Mouse (Mus musculus): Measurements from ENCODE around the gene Cdh13. TPM values are rescaled to one million over a fixed set of nuclear protein-coding genes. Genes with fewer than 3 reads are reported as not detected.

The Cdh13 gene
- polyA plus RNA-seq, 1 experiment = 44.3 TPM

GRCm38 (mm10) chr8:118393909-118394650 lies 110.5 kb downstream of the Cdh13 start:
- DNase-seq = no peak
- Histone ChIP-seq H3K4me3 (replicated peaks; ENCODE audit: extremely low read depth, low read depth, low read length) (no peak overlapping the region), H3K4me1 (ENCODE audit: control insufficient read depth, insufficient read depth, low read length) (peaks cover 2% of the 10 kb centered on the region)
- TF ChIP-seq CTCF (IDR thresholded peaks at IDR 0.05; ENCODE audit: insufficient read depth, low read length) (no peak), POLR2A (IDR thresholded peaks at IDR 0.05; ENCODE audit: borderline replicate concordance, extremely low read depth, low read depth, low read length) (no peak)
- 40% methylated on average over 7 of the region's 7 CpGs for WGBS

GRCm38 (mm10) chr8:118395178-118395577 lies 111.6 kb downstream of the Cdh13 start:
- DNase-seq = no peak
- H3K4me1 ChIP-seq (ENCODE audit: control insufficient read depth, insufficient read depth, low read length) = peaks cover 2% of the 10 kb centered on the region
- 48% methylated on average over 4 of the region's 4 CpGs for WGBS
- no peak for TF ChIP-seq POLR2A (IDR thresholded peaks at IDR 0.05; ENCODE audit: borderline replicate concordance, extremely low read depth, low read depth, low read length)
- no peak for TF ChIP-seq CTCF (IDR thresholded peaks at IDR 0.05; ENCODE audit: insufficient read depth, low read length)
- no peak overlapping the region for H3K4me3 ChIP-seq (replicated peaks; ENCODE audit: extremely low read depth, low read depth, low read length)

- TF ChIP-seq POLR2A (IDR thresholded peaks at IDR 0.05; ENCODE audit: borderline replicate concordance, extremely low read depth, low read depth, low read length) = no peak
- no peak for DNase-seq
- H3K4me3 ChIP-seq (replicated peaks; ENCODE audit: extremely low read depth, low read depth, low read length) = no peak overlapping the region
- WGBS = 79% methylated on average over 3 of the region's 3 CpGs
- no peaks in the 10 kb centered on the region for H3K4me1 ChIP-seq (ENCODE audit: control insufficient read depth, insufficient read depth, low read length)
Observed at GRCm38 (mm10) chr8:118404836-118405235, 121.3 kb downstream of the Cdh13 start.

GRCm38 (mm10) chr8:118407322-118407721 lies 123.8 kb downstream of the Cdh13 start:
- DNase-seq = no peak
- no peak for TF ChIP-seq POLR2A (IDR thresholded peaks at IDR 0.05; ENCODE audit: borderline replicate concordance, extremely low read depth, low read depth, low read length)
- TF ChIP-seq CTCF (IDR thresholded peaks at IDR 0.05; ENCODE audit: insufficient read depth, low read length) = no peak
- Histone ChIP-seq H3K4me3 (replicated peaks; ENCODE audit: extremely low read depth, low read depth, low read length) (no peak overlapping the region), H3K4me1 (ENCODE audit: control insufficient read depth, insufficient read depth, low read length) (no peaks in the 10 kb centered on the region)
- WGBS = 26% methylated on average over 6 of the region's 6 CpGs

- WGBS = 86% methylated on average over 3 of the region's 3 CpGs
Observed at GRCm38 (mm10) chr8:118409396-118409795, 125.9 kb downstream of the Cdh13 start.

GRCm38 (mm10) chr8:118410341-118410970 lies 126.9 kb downstream of the Cdh13 start:
- Histone ChIP-seq H3K4me3 (replicated peaks; ENCODE audit: extremely low read depth, low read depth, low read length) (no peak overlapping the region), H3K4me1 (ENCODE audit: control insufficient read depth, insufficient read depth, low read length) (no peaks in the 10 kb centered on the region)
- no peak for DNase-seq
- TF ChIP-seq POLR2A (IDR thresholded peaks at IDR 0.05; ENCODE audit: borderline replicate concordance, extremely low read depth, low read depth, low read length) (no peak), CTCF (IDR thresholded peaks at IDR 0.05; ENCODE audit: insufficient read depth, low read length) (no peak)
- 84% methylated on average over 4 of the region's 4 CpGs for WGBS

More at GRCm38 (mm10) chr8:118409396-118409795, 125.9 kb downstream of the Cdh13 start:
- DNase-seq = no peak
- H3K4me1 ChIP-seq (ENCODE audit: control insufficient read depth, insufficient read depth, low read length) = no peaks in the 10 kb centered on the region
- H3K4me3 ChIP-seq (replicated peaks; ENCODE audit: extremely low read depth, low read depth, low read length) = no peak overlapping the region
- no peak for TF ChIP-seq CTCF (IDR thresholded peaks at IDR 0.05; ENCODE audit: insufficient read depth, low read length)
- TF ChIP-seq POLR2A (IDR thresholded peaks at IDR 0.05; ENCODE audit: borderline replicate concordance, extremely low read depth, low read depth, low read length) = no peak

DNA sequence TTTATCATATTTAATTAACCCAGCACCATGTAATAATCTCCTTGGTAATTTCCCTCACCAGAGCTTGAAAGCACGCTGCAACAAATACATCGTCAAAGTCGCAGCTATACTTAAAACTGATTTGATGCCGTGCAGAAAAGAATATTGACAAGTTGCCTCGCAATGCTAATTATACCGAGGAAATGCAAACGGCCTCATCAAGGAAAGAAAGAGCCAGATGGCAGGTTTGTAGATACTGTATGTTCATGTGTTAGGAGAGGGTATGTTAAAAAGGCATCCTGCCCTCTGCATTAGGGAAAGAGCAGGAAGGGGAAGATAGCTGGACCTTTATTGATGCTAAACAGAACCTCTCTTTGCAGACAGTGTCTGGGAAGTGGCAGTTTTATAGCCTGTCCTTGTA lies 132.1 kb downstream of the Cdh13 start:
- no peak overlapping the region for H3K4me3 ChIP-seq (replicated peaks; ENCODE audit: extremely low read depth, low read depth, low read length)

DNA sequence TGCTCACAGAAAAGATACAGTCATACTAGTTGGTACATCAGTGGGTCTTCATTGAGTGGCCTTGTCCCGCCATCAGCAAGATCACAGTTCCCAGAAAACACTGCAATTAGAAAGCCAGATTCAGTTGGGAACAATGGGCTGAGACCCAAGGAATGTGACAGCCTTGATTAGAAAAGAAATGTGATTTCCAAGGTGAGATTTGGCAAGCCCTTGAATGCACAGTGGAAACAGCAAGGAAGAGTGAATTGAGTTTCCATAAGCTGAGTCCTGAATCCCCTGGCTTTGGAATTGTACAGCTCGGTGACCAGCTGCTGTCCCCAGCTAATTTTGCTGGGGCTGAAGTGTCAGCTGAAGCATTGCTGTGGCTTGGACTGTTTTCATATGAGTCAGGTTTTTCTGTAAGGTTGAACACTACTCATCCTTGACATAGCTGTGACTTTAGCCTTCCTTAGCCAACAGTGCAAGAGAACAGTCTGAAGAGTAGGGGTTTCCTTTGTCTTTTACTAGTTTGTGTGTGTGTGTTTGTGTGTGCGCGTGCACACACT lies 133.3 kb downstream of the Cdh13 start:
- Histone ChIP-seq H3K4me1 (ENCODE audit: control insufficient read depth, insufficient read depth, low read length) (no peaks in the 10 kb centered on the region), H3K4me3 (replicated peaks; ENCODE audit: extremely low read depth, low read depth, low read length) (no peak overlapping the region)
- DNase-seq = no peak
- 89% methylated on average over 4 of the region's 4 CpGs for WGBS
- TF ChIP-seq CTCF (IDR thresholded peaks at IDR 0.05; ENCODE audit: insufficient read depth, low read length) (no peak), POLR2A (IDR thresholded peaks at IDR 0.05; ENCODE audit: borderline replicate concordance, extremely low read depth, low read depth, low read length) (no peak)

More for the DNA sequence above, 132.1 kb downstream of the Cdh13 start:
- WGBS = 91% methylated on average over 7 of the region's 7 CpGs
- TF ChIP-seq CTCF (IDR thresholded peaks at IDR 0.05; ENCODE audit: insufficient read depth, low read length) (no peak), POLR2A (IDR thresholded peaks at IDR 0.05; ENCODE audit: borderline replicate concordance, extremely low read depth, low read depth, low read length) (no peak)
- no peak for DNase-seq
- H3K4me1 ChIP-seq (ENCODE audit: control insufficient read depth, insufficient read depth, low read length) = no peaks in the 10 kb centered on the region

GRCm38 (mm10) chr8:118422624-118423023 lies 139.1 kb downstream of the Cdh13 start:
- 62% methylated on average over 10 of the region's 10 CpGs for WGBS
- no peak overlapping the region for H3K4me3 ChIP-seq (replicated peaks; ENCODE audit: extremely low read depth, low read depth, low read length)
- TF ChIP-seq CTCF (IDR thresholded peaks at IDR 0.05; ENCODE audit: insufficient read depth, low read length) (no peak), POLR2A (IDR thresholded peaks at IDR 0.05; ENCODE audit: borderline replicate concordance, extremely low read depth, low read depth, low read length) (no peak)
- DNase-seq = no peak
- no peaks in the 10 kb centered on the region for H3K4me1 ChIP-seq (ENCODE audit: control insufficient read depth, insufficient read depth, low read length)
